10 mouse cellular contexts compared by ENCODE assay signal in the genomic region with DNA sequence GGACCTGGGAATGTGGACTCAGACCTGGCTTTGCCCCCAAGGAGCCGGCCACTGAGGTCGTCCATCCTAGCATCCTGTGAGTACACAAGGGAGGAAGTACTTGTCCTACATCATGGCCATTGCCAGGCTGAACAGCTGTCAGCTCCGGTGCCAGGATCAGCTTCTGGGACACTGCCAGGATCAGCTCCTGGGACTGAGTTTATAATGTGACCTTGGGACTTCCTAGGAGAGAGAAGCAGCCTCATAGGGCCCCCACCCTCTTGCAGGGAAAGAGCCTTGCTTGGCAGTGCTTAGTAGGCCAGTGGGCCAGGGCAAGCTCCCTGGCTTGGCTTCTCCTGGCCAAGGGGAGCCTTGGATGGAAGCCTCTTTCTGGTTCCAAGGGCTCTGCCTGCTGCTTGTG.
DNase-seq lines count a peak whose midpoint lies in the region; ATAC-seq and TF ChIP-seq lines count a peak whose summit lies in the region.
"Had no signal": no experiment of that assay in that cellular context is flagged by ENCODE, and none has a peak within 500 bp of the region (broad histone marks: within the 10 kb centered on the region; RNA-seq: fewer than 3 reads in every experiment).

No protein-coding gene starts in this region.

- ATAC-seq in heart, embryonic 12.5 days (ENCODE audit: insufficient number of reproducible peaks, low FRiP score), result no peak
- ATAC-seq in lung, postnatal 0 days, result 0 out of 2 replicates have a peak, but pooled peaks have one; percentile 8
- ATAC-seq in forebrain, embryonic 16.5 days, result no peak

- H3K27ac ChIP-seq in heart, embryonic 12.5 days (ENCODE audit: poor library complexity, severe bottlenecking), result no peak overlapping the region
- H3K27ac ChIP-seq in lung, postnatal 0 days (ENCODE audit: low read length), result no peak overlapping the region
- no peak overlapping the region for H3K27ac ChIP-seq in forebrain, embryonic 16.5 days (ENCODE audit: low read length)

- DNase-seq in heart, adult 9 months (ENCODE audit: low spot score in 2 of 2), result peak; percentile 62 to 66
- peak; percentile 91 for DNase-seq in adrenal gland, postnatal 14 days
- DNase-seq in gastrocnemius, postnatal 25 days, result peak; percentile 81
- no peak for DNase-seq in lung, postnatal 0 days (ENCODE audit: low spot score)
- DNase-seq in embryo, embryonic 9.5 days (ENCODE audit: extremely low spot score), result no peak
- no peak for DNase-seq in retina, embryonic 14.5 days (ENCODE audit: low spot score)
- DNase-seq: B cell, adult 2 months; embryo, embryonic 11 days had no signal

- no peak for TF ChIP-seq EP300 in lung, postnatal 0 days (IDR thresholded peaks at IDR 0.05)

- no peak overlapping the region for H3K4me2 ChIP-seq in heart, embryonic 12.5 days
- H3K4me2 ChIP-seq in lung, postnatal 0 days (replicated peaks; ENCODE audit: low read depth, low read length), result no peak overlapping the region
- no peak overlapping the region for H3K4me2 ChIP-seq in forebrain, embryonic 16.5 days (ENCODE audit: low read length)

- no peaks in the 10 kb centered on the region for H3K27me3 ChIP-seq in heart, embryonic 12.5 days (replicated peaks)
- H3K27me3 ChIP-seq in lung, postnatal 0 days (replicated peaks; ENCODE audit: insufficient read depth, low read length), result no peaks in the 10 kb centered on the region
- H3K27me3 ChIP-seq in forebrain, embryonic 16.5 days (replicated peaks; ENCODE audit: control insufficient read depth, insufficient read depth, low read length), result no peaks in the 10 kb centered on the region

- peaks cover 37% of the 10 kb centered on the region for H3K4me1 ChIP-seq in heart, embryonic 12.5 days (replicated peaks)
- peaks cover 7% of the 10 kb centered on the region; the same call in 1 of the 2 replicates for H3K4me1 ChIP-seq in lung, postnatal 0 days (ENCODE audit: insufficient read depth, low read depth, low read length)
- H3K4me1 ChIP-seq in forebrain, embryonic 16.5 days (replicated peaks; ENCODE audit: control insufficient read depth, insufficient read depth, low read length), result peaks cover 12% of the 10 kb centered on the region

- H3K9ac ChIP-seq in heart, embryonic 12.5 days, result no peak overlapping the region
- no peak overlapping the region for H3K9ac ChIP-seq in lung, postnatal 0 days (replicated peaks; ENCODE audit: low read depth)
- no peak overlapping the region for H3K9ac ChIP-seq in forebrain, embryonic 16.5 days (replicated peaks; ENCODE audit: low read depth, low read length)

- TF ChIP-seq CTCF in lung, postnatal 0 days (IDR thresholded peaks at IDR 0.05), result no peak

- no peak overlapping the region for H3K4me3 ChIP-seq in heart, embryonic 12.5 days
- no peak overlapping the region for H3K4me3 ChIP-seq in lung, postnatal 0 days (ENCODE audit: low read depth, low read length)
- H3K4me3 ChIP-seq in forebrain, embryonic 16.5 days (replicated peaks; ENCODE audit: low read length), result no peak overlapping the region

- H3K9me3 ChIP-seq in heart, embryonic 12.5 days (replicated peaks), result no peaks in the 10 kb centered on the region
- H3K9me3 ChIP-seq in lung, postnatal 0 days (ENCODE audit: low read length), result no peaks in the 10 kb centered on the region
- no peaks in the 10 kb centered on the region for H3K9me3 ChIP-seq in forebrain, embryonic 16.5 days (ENCODE audit: control insufficient read depth, low read length)

- 48% methylated on average over 3 of the region's 3 CpGs for WGBS in heart, embryonic 12.5 days
- WGBS in lung, postnatal 0 days, result 29% methylated on average over 3 of the region's 3 CpGs
- 62% methylated on average over 3 of the region's 3 CpGs for WGBS in forebrain, embryonic 16.5 days

- peaks cover 51% of the 10 kb centered on the region for H3K36me3 ChIP-seq in heart, embryonic 12.5 days
- H3K36me3 ChIP-seq in lung, postnatal 0 days (ENCODE audit: insufficient read depth, low read length), result no peaks in the 10 kb centered on the region
- no peaks in the 10 kb centered on the region for H3K36me3 ChIP-seq in forebrain, embryonic 16.5 days (ENCODE audit: control insufficient read depth, insufficient read depth)

Comparison
In these comparisons a context has a peak if more than half of its experiments do, and no peak if none do; other contexts are left out.
1. DNase-seq: peak in heart, adult 9 months (2 of 2), adrenal gland, postnatal 14 days (single experiment) and gastrocnemius, postnatal 25 days (single experiment); none in lung, postnatal 0 days (single experiment), embryo, embryonic 9.5 days (single experiment) and retina, embryonic 14.5 days (single experiment).